Mouse (Mus musculus) urinary bladder, postnatal 25 days (tissue): ENCODE measurements around the gene Cntn5.

ENCODE experiments used
- DNase-seq: peaks from one replicate; pipeline ENCODE4 v3.0.0; 2022; ENCODE audit warnings: low spot score

The Cntn5 gene

GRCm38 (mm10) chr9:10447220-10447837, 457.2 kb downstream of the Cntn5 start:
- DNase-seq = no peak

DNA sequence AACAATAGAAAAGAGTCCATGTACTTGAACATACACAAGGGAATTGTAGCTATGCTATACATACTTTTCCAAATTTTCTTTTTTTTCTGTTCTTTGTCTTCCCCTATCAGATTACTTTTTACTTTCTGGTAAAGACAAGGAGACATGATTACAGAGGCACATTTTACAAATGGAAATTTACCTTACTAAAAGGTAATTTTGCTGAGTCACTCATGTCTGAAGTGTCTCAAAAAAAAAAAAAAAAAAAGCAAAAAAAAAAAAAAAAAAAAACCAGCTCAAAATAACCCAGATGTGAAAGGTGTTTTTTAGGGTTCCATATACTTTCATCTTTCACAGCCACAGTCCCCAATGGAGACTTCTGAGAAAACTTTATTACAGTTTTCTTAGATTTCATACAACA, 492.5 kb downstream of the Cntn5 start:
- no peak for DNase-seq

DNA sequence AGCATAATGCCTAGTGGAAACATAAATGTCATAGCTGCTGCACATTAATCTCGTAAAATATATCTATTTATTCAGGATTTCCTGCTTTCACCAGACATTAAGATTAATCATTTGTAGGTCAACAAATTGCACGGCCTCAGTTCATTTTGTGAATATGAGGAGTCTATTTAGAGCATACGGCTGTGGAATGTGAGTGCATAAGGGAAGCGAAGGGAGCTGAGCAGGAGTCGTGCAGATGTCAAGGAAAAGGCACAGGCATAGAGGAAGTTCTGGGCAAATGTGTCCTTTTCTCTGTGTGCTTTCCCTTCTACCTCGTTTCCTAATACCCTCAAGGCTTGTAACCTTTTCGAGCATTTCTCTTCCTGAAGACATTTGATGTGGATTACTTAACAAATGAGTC, 504.5 kb downstream of the Cntn5 start:
- DNase-seq = no peak

GRCm38 (mm10) chr9:10389863-10390262, 514.7 kb downstream of the Cntn5 start:
- DNase-seq = no peak

DNA sequence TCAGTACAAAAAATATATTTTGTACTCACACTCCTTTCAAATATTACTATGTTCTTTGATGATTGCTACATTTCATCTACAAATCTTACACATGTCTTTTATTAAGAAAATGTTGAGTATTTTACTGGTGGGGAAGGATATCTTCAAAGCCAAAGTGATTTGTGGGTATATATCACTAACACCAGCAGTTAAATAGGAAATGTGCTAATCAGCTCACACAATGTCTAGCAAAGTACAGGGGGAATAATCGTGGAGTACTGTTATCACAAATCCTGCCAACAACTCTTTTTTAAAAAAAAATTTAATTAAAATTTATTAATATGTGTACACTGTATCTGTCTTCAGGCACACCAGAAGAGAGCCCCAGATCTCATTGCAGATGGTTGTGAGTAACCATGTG, 520.1 kb downstream of the Cntn5 start:
- no peak for DNase-seq

- DNase-seq = no peak
These were observed 521.4 kb downstream of the Cntn5 start for GRCm38 (mm10) chr9:10383140-10383539.

DNA sequence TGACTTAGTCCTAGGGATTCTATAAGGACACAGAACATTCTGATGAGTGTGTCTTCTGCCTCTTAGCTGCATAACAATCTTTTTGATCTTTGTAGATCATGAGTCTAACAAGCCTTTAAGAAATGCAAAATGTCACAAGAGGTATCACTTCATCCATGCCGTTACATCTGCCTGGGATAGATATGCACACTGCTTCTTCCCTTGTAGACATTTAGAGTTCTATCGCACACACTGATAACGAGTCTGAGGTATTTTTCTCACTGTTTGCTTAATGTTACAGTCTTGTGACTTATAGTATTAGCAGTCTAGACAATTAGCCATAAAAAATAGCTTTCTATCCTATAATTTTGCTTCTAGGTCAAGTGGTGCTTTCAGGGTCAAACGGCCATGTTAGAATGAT, 522.9 kb downstream of the Cntn5 start:
- DNase-seq = no peak

DNA sequence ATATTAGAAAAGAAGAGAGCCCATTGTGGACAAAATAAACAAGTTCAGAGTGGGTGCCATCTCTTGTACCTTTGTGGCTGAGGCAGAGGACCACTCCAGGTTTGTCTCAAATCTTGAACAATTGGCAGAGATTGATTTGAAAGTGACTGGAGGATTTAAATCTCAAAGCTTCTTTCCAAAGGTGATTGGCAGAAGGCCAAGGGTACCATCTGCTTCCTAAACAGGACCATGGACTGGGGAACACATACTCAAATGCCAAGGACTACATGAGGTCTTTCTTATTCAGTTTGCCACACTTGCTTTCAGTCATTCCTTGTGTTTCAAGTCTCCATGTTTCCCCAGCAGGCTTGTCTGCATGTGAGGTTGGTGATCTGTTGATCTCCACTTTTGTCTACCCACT, 528.3 kb downstream of the Cntn5 start:
- no peak for DNase-seq

GRCm38 (mm10) chr9:10368971-10369370, 535.6 kb downstream of the Cntn5 start:
- no peak for DNase-seq

DNA sequence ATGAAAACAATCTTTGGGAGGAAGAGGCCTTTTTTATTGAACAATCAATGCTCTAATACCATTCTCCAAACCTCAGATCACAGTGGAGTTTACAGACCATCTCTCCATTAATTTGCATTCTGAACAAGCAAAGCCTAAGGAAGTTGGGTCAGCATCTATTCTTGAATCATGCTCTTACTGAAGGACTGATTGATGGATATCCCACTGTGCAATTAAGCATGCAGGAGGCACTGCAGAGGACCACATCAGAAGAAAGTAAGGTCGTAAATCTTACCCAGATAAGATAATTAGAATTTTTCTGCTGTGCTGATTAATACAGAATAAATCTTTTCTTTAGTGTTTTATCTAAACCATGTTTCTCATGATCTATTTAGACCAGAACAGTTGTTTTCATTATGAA, 536.2 kb downstream of the Cntn5 start:
- DNase-seq = no peak

DNA sequence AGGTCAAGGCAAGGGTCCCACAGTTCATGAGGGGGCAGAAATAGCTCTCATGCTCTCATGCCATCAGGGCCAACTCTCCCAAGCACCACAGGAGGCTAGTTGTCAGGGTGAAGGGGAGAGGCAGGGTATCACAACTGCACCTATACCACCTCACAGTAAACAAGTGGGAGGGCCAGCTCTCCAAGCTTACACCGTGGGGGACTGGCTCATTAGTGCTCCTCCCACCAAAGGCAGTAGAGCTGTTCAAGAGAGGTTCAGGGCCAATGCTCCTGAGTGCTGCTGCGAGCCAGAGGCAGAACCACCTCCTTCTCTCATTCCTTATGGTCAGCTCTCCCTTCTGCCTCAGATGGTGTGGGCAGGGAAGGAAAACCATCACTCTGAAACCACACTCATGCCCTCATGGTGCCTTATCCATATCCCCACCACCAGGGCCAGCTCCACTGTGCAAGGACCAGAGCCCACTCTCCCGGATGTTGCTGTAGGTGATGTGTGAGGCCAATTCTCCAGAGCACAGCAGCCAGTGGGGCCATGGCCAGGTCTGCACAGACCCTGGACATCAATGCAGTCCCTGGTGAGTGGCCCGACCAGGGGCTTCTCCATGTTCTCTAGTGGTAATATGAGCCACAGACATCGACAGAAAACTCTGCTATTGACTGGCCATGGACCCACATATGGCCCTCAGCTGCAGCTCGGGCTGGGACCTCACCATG, 538.2 kb downstream of the Cntn5 start:
- DNase-seq = no peak

- no peak for DNase-seq
These were observed 553.5 kb downstream of the Cntn5 start for GRCm38 (mm10) chr9:10350909-10351655.

DNA sequence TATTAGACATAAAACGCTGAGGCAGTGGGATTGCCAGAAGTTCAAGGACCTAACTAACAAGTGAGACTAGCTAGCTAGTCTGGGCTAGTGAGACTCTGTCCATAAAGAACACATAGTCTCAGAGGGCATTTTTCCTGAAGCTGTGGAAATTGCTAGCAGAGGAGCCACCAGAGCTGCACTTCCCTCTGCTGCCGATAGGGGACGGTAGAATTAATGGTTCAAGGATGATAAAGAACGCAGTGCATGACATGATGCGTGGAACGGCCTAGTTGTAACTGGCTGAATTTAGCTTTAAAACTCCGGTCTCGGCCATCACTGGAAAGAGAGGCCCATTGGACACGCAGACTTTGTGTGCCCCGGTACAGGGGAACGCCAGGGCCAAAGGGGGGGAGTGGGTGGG, 555.8 kb downstream of the Cntn5 start:
- no peak for DNase-seq

DNA sequence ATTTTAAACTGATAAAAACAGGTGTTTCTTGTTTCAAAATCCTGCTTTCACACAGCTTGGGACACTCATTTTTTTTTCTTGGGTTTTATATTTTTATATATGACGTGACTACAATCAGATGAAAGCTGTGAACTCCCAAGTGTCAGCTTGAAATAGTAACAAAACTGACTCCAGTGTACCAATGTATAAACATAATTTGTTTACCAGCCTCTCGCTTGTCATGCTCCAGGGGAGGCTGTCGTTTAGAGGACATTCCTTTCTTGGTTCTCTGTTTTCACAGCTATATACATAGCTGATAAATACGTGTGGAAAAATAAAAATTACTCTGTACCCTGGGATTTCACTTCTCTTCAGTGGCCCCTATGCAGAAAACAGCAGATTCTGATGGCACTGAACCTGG, 556.4 kb downstream of the Cntn5 start:
- no peak for DNase-seq

GRCm38 (mm10) chr9:10340751-10341150, 563.8 kb downstream of the Cntn5 start:
- no peak for DNase-seq

DNA sequence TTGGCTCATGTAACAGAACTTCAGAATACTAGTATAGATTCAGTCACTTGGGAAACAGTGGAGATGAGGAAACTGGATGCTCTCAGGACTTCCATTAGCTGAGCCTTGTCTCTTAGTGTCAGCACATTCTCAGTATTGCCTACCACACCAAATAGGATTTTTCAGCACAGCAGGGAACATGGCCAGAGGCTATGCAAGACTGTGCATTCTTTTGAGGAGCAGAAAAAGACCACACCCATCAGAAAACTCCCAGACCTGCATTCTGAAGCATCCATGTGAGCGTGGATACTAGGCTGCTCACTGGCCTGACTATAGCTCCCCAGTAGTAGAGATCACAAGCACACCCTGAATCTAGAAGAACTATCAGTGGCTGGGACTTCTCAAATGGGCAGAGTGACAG, 564.9 kb downstream of the Cntn5 start:
- DNase-seq = no peak

DNA sequence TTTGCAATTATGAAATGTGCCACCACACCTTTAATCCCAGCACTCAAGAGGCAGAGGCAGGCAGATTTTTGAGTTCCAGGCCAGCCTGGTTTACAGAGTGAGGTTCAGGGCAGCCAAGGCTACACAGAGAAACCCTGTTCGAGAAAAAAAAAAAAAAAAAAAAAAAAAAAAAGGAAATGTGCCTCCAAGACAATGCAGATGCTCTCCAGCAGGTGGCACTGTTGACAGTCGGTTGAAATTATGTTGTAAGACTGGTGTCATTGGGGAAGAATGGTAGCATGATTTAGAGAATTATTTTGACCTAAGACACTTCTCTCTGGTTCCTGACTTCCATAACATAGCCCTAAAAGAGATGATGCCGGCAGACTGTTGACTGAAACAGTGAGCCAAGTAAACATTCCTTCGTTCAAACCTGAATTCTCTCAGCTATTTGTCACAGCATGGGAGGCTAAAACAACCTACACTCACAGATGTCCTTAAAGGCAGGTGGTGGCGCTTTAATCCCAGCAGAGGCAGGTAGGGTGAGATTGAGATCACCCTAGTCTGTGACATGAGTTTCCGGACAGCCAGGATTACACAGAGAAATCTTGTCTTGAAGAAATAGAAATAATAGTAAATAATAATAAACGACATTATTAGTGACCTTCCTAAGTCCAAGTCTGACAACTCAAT, 579.7 kb downstream of the Cntn5 start:
- DNase-seq = peak; percentile 23

- no peak for DNase-seq
These were observed 635.2 kb downstream of the Cntn5 start for GRCm38 (mm10) chr9:10269342-10269741.

DNA sequence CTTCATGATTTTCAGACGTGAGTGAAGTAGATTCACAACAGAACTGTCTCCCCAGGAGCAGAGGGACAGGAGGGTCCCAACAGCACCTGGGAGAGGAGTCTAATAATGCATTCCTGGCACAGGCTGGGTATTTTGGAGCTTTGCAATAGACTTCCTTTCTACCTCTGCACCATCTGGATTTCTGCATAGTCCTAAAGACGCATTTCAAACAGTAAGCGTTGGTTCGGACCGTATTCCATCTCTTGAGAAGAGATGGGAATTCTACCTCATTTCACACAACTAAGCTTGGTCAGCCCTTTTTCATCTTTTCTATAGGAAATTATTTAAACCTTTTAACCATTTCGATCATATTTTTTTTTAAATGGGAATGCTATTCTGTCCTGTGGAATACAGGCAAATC, 635.7 kb downstream of the Cntn5 start:
- DNase-seq = no peak

- no peak for DNase-seq
These were observed 639.0 kb downstream of the Cntn5 start for GRCm38 (mm10) chr9:10265616-10266015.

GRCm38 (mm10) chr9:10233364-10233763, 671.2 kb downstream of the Cntn5 start:
- DNase-seq = no peak

- no peak for DNase-seq
These were observed 672.5 kb downstream of the Cntn5 start for GRCm38 (mm10) chr9:10232066-10232465.

DNA sequence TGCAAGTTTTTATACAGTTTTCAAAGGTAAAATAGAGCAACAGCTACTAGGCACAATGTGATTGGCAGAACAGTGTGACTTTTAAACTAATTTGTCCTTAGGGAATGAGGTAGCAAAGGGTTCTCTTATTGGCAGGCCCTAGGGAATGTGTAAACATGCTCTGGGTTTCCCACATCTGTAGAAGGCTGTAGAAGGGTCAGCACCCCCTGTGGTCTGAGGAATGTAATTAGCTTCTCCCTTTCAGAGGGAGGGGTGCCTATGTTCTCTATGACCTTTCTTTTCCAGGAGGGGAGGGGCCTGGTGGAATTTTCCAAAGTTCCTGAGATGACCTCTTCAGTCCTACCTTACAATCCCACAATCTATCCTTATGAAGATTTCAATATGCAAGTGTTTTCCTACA, 673.6 kb downstream of the Cntn5 start:
- DNase-seq = no peak
